Mouse (Mus musculus): ENCODE results near the gene Lzic. TPM values are rescaled to one million over a fixed set of nuclear protein-coding genes. Genes with fewer than 3 reads are reported as not detected.
A peak's percentile ranks its signal among the peaks of the same experiment; 100 is the strongest.

The Lzic gene
- total and polyA plus RNA-seq, 3 experiments, result 25.0 to 26.2 TPM; not detected in 1

GRCm38 (mm10) chr4:149444964-149445701 is 39.9 kb upstream of the Lzic start (continued):
- TF ChIP-seq BHLHE40 (IDR thresholded peaks at IDR 0.05; ENCODE audit: borderline replicate concordance, low read depth, low read length) (peak; percentile 38; the same call in 1 of the 2 replicates), MYC (IDR thresholded peaks at IDR 0.05; ENCODE audit: low read depth, low read length) (peak; percentile 96), USF1 (IDR thresholded peaks at IDR 0.05; ENCODE audit: low read depth, low read length) (peak; percentile 72), MXI1 (IDR thresholded peaks at IDR 0.05; ENCODE audit: low read depth, low read length) (peak; percentile 97), MAX (IDR thresholded peaks at IDR 0.05; ENCODE audit: low read length) (peak; percentile 97), NELFE (IDR thresholded peaks at IDR 0.05; ENCODE audit: low read depth, low read length) (peak; percentile 75), GABPA (IDR thresholded peaks at IDR 0.05; ENCODE audit: low read depth, low read length) (no peak), USF2 (IDR thresholded peaks at IDR 0.05; ENCODE audit: borderline replicate concordance in 1 of 2, insufficient read depth in 1 of 2, low read depth in 1 of 2, low read length in 2 of 2) (no peak), HCFC1 (IDR thresholded peaks at IDR 0.05; ENCODE audit: low read depth, low read length) (peak; percentile 69), POLR2AphosphoS2 (IDR thresholded peaks at IDR 0.05; ENCODE audit: low read length) (no peak; the same call in 1 of the 2 replicates), TBP (IDR thresholded peaks at IDR 0.05; ENCODE audit: low read depth, low read length) (peak; percentile 60; the same call in 1 of the 2 replicates)

GRCm38 (mm10) chr4:149445868-149446267 is 39.2 kb upstream of the Lzic start:
- Histone ChIP-seq H3K9me3 (replicated peaks; ENCODE audit: insufficient read depth, low read length) (no peaks in the 10 kb centered on the region), H3K4me3 (ENCODE audit: control insufficient read depth in 1 of 2, insufficient read depth in 1 of 2, low read depth in 2 of 2, low read length in 2 of 2) (peak overlapping the region; percentile 52 to 67), H3K27ac (ENCODE audit: control insufficient read depth, low read depth, low read length) (peak overlapping the region; percentile 68), H3K79me2 (ENCODE audit: control insufficient read depth, insufficient read depth, low read length, poor library complexity) (no peaks in the 10 kb centered on the region; the same call in 1 of the 2 replicates), H3K27me3 (ENCODE audit: control insufficient read depth in 1 of 2, insufficient read depth in 2 of 2, low read length in 2 of 2) (no peaks in the 10 kb centered on the region), H3K9ac (ENCODE audit: control insufficient read depth, low read depth, low read length, poor library complexity, severe bottlenecking) (peak overlapping the region; percentile 64), H3K36me3 (ENCODE audit: control insufficient read depth in 1 of 2, insufficient read depth in 2 of 2, low read length in 2 of 2) (peaks cover 0 to 17% of the 10 kb centered on the region in 2 experiments; a peak in 2 of 4 replicates), H3K4me1 (ENCODE audit: control insufficient read depth in 1 of 2, insufficient read depth in 2 of 2, low read length in 2 of 2) (peaks cover 7 to 15% of the 10 kb centered on the region in 2 experiments; a peak in 3 of 4 replicates)
- DNase-seq (ENCODE audit: low read depth, low spot score), result peak; percentile 89
- TF ChIP-seq JUND (IDR thresholded peaks at IDR 0.05; ENCODE audit: low read depth, low read length), result no peak
- no peak for TF ChIP-seq UBTF (IDR thresholded peaks at IDR 0.05; ENCODE audit: borderline replicate concordance, insufficient read depth, low read depth, low read length)
- no peak for TF ChIP-seq CHD1 (IDR thresholded peaks at IDR 0.05; ENCODE audit: low read depth, low read length)
- TF ChIP-seq SMC3 (IDR thresholded peaks at IDR 0.05; ENCODE audit: low read depth, low read length), result no peak
- no peak for TF ChIP-seq GABPA (IDR thresholded peaks at IDR 0.05; ENCODE audit: low read depth, low read length)
- no peak for TF ChIP-seq MYC (IDR thresholded peaks at IDR 0.05; ENCODE audit: low read depth, low read length)
- TF ChIP-seq TCF12 (IDR thresholded peaks at IDR 0.05; ENCODE audit: low read depth, low read length), result no peak
- no peak for TF ChIP-seq TAL1 (IDR thresholded peaks at IDR 0.05; ENCODE audit: low read length)
- no peak for TF ChIP-seq BHLHE40 (IDR thresholded peaks at IDR 0.05; ENCODE audit: borderline replicate concordance, low read depth, low read length)
- no peak for TF ChIP-seq NRF1 (IDR thresholded peaks at IDR 0.05; ENCODE audit: insufficient read depth, low read depth, low read length, poor library complexity, severe bottlenecking)
- no peak for TF ChIP-seq ZKSCAN1 (IDR thresholded peaks at IDR 0.05; ENCODE audit: low read depth, low read length)
- no peak for TF ChIP-seq RAD21 (IDR thresholded peaks at IDR 0.05; ENCODE audit: low read depth, low read length)
- TF ChIP-seq RCOR1 (IDR thresholded peaks at IDR 0.05; ENCODE audit: low read depth, low read length), result no peak; the same call in 1 of the 2 replicates
- TF ChIP-seq KAT2A (conservative IDR thresholded peaks at IDR 0.05; ENCODE audit: low read depth, low read length), result no peak
- peak; percentile 88 for TF ChIP-seq ELF1 (IDR thresholded peaks at IDR 0.05; ENCODE audit: low read depth, low read length)
- TF ChIP-seq SIN3A (IDR thresholded peaks at IDR 0.05; ENCODE audit: low read length), result no peak
- TF ChIP-seq ZNF384 (IDR thresholded peaks at IDR 0.05; ENCODE audit: low read depth, low read length), result no peak
- no peak for TF ChIP-seq ZMIZ1 (IDR thresholded peaks at IDR 0.05; ENCODE audit: low read depth, low read length)
- no peak for TF ChIP-seq CTCF (IDR thresholded peaks at IDR 0.05 in 2 of 3, conservative IDR thresholded peaks at IDR 0.05 in 1 of 3; ENCODE audit: control insufficient read depth in 1 of 3, insufficient read depth in 1 of 3, low read depth in 2 of 3, low read length in 3 of 3, poor library complexity in 1 of 3, severe bottlenecking in 1 of 3)
- 0 out of 2 replicates have a peak, but pooled peaks have one; percentile 17 for TF ChIP-seq ETS1 (IDR thresholded peaks at IDR 0.05; ENCODE audit: low read depth, low read length)
- TF ChIP-seq GATA1 (IDR thresholded peaks at IDR 0.05; ENCODE audit: low read depth, low read length), result no peak
- no peak for TF ChIP-seq ZC3H11A (IDR thresholded peaks at IDR 0.05; ENCODE audit: low read depth, low read length)
- TF ChIP-seq MAX (IDR thresholded peaks at IDR 0.05; ENCODE audit: low read length), result no peak
- TF ChIP-seq TBP (IDR thresholded peaks at IDR 0.05; ENCODE audit: low read depth, low read length), result peak; percentile 68; the same call in 1 of the 2 replicates
- no peak for TF ChIP-seq HCFC1 (IDR thresholded peaks at IDR 0.05; ENCODE audit: low read depth, low read length)
- no peak for TF ChIP-seq MAZ (IDR thresholded peaks at IDR 0.05; ENCODE audit: low read depth, low read length)
- TF ChIP-seq POLR2A (IDR thresholded peaks at IDR 0.05; ENCODE audit: control insufficient read depth in 1 of 2, insufficient read depth in 1 of 2, low read depth in 1 of 2, low read length in 2 of 2, poor library complexity in 1 of 2), result peak in 1 of 2 experiments; percentile 44; a peak in 2 of 4 replicates
- no peak for TF ChIP-seq CHD2 (IDR thresholded peaks at IDR 0.05; ENCODE audit: low read length)
